Mouse (Mus musculus): Measurements from ENCODE around the gene Angptl2.

Angptl2 gene

DNA sequence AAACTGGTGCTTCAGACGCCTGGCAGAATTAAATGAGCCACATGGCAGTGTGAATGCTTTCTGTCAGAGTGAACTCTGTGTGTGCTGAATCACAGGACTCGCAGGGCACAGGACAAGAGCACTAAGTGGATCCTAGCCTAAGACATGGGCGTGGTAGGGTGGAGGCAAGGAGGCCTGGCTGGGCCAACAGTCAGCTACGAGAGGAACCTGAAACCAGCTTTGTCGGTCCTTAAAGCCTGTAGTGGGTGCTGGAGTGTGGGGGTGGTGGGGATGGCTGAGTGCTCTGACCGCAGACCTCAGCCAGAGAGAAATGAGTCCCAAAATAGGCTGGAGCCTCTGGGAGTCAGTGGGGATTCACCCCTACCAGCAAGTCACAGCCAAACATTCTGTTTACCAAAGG is 12.6 kb upstream of the Angptl2 start:
- no peak for DNase-seq

DNA sequence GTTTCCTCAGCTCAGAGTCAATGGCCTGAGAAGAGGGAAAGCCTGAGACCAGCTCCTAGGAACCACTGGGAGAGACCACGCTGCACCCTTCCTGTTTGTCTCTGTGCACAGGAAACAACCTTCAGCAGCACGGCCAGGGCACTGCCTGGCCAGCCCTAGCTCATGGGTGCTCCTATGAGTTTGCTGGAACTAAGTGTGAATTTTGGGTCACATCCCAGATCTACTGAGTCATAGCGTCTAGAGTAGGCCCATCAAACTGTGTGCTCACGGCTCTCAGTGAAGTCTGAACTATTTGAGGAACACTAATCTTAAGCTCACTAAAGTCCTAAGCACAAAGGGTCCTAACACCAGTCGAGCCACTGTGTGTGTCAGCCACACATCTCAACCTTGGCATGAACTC is 10.9 kb upstream of the Angptl2 start:
- no peak for DNase-seq

DNA sequence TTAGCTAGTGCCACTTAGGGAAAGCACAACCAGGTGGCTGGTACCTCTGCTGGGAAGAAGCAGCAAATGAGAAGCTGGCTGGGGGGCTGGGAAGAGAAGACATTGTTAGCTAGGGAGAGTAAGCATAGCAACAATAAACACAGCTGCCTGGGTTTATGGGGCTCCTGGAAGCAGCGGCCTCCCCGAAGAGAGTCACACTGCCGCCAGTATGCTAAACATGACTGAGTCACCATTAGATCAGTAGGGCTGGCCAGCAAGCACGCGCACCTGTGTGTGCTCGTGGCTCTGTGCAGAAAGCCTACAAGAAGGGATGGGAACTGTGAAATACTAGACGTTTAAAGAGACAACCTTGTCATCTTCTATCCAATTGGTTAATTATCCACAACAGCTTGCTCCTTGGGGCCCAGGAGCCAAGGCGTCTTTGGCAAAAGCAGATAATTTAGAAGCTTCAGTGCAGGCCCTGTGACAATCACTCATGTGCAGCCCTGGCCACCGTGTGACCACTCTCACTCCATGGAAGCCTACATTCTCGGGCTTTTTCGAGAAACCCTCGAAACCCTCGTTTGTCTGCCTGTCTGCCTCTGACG is 9.8 kb upstream of the Angptl2 start:
- DNase-seq: no peak

DNA sequence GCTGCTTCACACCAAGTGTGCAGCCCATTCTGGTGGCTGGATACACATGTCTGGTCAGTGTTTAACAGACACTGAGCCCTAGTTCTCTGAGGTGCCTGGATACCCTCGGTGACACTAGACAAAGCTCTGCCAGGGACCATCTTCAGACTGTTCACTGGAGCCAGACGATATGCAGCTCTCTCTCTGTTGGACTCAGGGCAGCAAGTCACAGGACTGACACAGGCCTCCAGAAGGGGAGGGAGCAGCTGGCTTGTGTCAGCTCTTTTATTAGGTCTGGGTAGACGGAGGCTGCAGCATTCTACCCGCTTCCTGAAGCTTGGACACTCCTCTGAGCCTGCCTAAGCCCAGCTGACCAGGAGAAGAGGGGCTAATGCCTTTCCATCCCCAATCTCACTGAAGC is 8.8 kb upstream of the Angptl2 start:
- DNase-seq: no peak

DNA sequence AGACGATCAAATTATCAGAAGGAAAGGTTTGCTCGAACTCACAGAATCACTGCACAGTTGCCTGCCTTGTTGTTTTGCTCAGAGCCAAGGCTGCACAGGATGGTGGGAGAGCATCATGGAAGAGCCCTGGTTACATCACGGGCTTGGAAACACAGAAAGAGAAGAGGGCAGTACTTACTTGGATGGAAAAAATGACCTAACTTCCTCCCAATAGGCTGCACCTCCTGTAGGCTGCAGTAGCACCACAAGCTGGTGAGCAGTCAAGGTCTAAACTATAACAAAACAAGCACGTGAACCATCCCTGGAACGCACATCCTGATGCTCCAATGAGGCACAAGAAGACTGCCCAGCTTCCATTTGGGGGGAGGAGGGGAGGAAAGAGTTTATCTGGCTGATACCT is 7.7 kb upstream of the Angptl2 start:
- DNase-seq: no peak

DNA sequence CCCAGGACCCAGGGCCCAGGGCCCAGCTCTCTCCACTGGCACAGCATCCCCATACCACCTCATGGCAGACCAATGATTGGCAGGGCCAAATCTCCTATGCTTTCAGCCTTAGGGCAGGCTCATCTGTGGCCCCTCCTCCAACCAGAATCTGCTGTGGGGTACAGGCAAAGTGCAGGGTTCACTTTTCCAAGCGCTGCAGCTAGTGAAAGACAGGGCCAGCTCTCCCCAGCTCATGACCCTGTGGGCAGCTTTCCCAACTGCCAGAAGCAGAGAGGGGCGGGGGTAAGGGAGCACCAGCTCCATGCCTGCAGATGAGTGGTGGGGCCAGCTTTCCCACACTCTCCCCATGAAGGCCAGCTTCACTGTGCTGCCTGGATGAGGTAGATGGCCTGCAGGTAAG is 5.0 kb upstream of the Angptl2 start:
- no peak for DNase-seq

DNA sequence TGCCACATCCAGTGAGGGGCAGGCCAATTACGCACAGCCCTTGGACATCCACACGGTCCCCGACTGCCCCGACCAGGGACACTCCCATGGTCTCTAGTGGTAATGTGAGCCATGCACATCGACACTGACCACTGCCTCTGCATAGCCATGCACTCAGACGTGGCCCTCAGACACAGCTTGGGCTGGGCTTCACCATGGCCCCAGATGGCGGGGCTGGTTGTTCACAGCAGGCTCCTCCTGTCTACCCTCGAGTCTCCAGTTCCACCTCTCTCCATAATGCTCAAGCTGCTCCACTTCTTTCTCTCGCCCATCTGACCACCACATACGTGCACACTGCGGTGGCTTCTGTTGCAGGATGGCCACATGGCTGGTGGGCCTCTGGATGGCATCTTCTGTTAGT is 4.6 kb upstream of the Angptl2 start:
- peak; percentile 58 for DNase-seq

DNA sequence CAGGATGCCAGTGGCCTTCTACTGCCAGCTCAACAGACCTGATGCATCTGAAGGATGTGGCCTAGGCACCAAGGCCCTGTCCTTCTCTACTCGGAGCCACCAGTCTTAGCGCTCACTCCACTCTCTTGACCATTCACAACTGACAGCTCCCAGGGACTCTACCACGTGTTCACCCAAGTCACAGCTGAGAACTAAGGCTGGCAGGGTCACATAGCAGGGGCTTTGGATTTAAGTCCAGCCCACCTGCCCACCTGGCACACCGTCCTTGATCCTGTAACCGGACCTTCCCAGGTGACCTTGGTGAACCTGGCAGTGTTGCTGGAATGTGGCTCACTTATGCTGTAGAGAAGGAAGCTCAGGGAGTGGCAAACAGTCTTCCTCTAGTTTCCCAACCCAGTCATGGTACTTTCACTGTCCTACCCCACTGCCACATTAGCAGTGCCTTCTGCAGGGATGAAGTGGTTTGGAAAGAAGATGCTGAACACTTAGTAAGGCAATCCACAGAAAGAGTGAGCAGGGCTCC is 631 bp upstream of the Angptl2 start:
- DNase-seq: no peak

DNA sequence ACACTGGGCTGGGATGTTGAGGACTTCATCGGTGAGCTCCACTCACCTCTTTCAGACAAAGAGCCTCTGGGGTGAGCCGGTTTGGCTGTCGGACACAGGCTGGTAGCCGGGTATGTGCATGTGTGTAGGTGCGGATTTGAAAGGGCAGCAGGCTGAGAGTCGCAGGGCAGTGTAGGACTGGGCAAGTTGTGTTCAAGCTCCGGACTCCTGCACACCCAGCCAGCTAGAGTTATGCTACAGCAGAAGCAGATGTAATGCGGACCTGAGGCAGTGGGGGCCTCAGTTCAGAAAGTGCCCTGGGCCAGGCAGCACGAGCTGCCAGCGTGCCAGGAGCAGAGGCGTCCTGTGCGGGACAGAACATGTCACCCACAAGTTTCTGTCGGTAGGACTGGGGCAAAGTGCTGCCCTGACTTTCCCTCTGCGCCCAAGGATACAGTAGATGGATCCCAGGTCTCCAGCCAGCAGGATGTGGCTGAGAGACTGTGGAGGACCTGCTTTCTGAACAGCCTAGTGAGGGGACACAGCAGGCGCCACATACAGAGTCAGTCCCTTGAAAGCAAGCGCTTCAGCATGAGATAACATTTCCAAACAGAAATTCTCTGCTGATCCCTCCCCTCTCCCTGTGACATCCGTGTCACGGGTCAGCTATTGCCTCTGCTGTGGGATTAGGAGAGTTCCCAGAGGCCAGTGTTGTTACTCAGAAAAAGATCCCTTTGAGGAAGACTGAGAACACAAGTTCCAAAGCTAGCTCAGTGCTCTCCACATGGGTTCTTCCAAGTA is 966 bp downstream of the Angptl2 start:
- no peak for DNase-seq

DNA sequence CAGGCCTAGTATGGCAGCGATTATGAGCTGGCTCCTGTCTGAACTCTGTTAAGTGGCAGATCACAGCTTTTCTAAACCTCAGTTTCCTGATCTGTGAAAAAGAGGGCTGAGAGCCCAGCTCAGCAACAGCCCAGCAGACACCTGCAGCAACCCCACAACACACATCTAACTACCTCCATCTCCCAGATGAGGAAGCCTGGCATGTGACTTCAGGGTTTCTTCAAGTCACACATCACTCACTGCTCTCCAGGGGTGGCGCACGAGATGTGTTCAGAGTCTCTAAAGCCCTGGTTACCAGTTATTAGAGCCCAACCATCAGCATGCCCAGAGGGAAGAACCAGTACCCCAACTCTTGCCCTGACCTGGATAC is 1.5 kb downstream of the Angptl2 start:
- DNase-seq: no peak

DNA sequence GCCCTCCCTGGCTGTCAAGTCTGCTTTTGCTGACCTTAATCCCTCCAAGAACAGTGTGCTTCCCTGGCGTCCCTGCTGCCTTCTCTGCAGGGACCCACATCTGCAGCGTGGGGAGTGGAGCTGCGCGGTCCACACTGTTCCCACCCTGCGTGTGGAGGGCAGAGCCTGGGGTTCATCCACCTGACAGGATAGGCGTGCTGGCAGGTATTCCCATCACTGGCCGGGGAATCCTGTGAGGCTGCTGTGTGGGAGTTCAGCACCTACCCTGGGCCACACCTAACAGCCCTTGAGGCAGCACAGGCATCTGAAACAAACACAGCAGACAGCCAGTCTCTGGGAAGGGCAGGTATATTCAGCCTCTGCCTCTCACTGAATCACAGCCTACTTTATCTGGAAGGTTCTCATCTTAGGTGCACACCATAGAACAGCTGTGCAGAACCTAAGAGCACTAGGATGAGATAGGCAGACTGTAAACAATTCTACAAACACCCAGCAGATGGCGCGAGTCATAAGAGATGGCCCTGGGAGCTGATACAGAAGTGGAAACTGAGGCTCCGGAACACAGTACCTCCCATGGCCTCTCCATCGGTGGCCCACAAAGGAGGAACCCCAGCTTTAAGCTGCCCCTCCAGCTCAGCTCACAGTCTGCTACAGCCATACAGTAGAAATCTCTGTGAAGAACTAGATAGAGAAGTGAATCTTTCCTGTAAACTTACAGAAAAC is 3.2 kb downstream of the Angptl2 start:
- no peak for DNase-seq

DNA sequence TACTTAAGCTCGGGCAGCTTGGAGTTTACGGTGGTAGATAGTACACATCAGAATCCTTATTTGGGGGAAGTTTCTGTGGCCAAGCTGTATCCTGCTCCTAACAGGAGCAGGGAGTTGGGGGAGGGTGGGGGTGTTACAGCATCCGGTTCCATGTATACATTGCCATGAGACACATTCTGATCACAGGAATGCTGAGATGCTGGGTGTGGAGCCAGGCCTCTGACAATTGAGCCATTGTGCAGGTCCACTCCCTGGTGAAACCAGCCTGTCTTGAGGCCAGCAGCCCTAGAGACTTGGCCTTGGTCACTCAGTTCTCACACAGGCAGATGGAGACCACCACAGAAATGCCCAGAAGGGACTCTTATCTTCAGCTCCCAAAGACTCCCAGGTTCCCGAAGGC is 3.8 kb downstream of the Angptl2 start:
- DNase-seq: no peak

DNA sequence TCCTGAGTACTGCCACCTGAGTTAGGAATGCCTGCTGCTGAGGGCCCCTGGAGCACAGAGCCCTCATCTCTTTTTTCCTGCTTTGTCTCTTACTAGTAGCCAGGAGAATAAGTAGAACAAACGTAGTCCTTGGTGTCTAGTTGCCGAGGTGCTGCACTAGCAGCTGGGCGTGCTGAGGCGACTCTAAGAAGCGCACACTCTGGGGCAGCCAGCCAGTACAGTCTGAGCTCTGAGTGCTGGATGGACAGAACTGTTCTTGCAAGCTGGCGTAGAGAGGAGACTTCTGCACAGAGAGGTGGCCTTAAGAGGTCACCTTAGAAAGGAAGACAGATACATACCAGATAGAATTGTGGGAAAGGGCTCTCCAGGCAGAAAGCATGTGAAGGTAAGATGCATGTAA is 4.4 kb downstream of the Angptl2 start:
- no peak for DNase-seq

DNA sequence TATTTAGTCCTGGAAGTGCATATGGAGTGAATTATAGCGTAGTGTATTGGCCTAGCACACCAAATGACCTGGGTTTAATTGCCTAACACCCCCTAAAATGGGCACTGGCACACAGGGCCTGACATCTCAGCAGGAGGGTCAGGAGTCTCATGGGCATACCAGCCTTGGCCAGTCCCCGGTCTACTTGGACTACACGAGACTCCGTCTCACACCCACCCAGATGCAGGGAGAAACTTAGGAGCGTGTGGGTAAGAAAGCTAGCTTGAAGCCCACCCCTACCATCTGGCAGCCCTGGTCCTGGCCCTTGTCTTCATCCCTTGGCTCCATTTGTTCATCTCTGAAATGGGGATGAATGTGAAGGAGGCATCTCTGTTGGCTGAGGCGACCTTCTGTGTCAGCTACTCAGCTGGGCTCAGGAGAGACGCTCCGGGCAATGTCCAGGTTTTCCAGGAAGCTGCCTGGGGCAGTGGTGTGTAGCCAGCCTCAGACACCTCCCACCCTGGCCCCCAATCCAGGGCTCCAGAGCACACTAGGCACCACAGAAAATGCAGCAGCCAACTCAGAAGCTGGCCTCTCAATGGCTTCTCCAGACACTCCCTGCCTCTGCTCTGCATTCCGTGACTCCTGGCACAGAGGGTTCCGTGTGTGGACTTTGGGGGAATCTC is 4.9 kb downstream of the Angptl2 start:
- no peak for DNase-seq

DNA sequence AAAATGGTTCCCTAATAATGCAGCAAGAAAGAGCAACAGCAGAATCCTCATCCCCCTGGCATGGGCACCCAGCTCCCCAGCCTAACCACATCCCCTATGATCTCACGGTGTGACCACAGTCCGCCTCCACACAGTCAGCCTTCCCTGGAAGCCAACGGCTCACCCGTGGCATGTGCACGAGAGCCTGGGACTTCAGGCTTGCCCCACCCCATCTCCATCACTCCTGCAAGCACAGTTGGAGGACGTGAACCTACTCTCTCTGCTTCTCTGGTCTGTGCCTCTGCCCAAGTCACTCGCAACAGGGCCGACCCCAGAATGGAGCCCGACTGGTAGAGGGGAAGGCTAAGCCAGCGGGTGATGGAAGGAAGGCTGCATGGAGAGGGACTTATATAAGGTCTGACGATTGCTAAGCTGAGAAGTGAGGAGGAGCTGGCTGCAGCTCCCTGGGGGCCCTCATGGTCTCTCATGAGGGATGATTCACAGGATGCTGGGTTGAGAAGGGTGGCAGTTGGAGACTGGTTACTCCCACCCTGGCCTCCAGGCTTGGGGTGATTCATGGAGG is 5.6 kb downstream of the Angptl2 start:
- DNase-seq: no peak

DNA sequence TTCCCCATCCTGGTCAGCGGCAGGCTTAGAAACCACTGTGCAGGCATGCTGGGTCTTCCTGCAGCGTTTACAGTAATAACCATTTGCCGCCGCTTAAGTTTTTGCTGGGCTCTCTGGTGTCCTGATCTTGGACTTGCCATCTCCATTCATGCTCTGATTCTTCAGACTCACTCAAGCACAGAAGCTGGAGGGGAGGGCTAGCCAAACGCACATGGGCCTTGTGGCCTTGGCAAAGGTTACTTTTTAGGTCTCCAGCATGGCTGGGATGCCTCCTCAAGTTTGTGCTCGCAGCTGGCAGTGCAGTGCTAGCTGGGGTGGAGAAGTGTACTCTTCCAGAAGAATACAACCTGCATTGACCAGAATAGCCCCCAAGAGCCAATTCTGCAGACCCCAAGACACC is 6.6 kb downstream of the Angptl2 start:
- no peak for DNase-seq

DNA sequence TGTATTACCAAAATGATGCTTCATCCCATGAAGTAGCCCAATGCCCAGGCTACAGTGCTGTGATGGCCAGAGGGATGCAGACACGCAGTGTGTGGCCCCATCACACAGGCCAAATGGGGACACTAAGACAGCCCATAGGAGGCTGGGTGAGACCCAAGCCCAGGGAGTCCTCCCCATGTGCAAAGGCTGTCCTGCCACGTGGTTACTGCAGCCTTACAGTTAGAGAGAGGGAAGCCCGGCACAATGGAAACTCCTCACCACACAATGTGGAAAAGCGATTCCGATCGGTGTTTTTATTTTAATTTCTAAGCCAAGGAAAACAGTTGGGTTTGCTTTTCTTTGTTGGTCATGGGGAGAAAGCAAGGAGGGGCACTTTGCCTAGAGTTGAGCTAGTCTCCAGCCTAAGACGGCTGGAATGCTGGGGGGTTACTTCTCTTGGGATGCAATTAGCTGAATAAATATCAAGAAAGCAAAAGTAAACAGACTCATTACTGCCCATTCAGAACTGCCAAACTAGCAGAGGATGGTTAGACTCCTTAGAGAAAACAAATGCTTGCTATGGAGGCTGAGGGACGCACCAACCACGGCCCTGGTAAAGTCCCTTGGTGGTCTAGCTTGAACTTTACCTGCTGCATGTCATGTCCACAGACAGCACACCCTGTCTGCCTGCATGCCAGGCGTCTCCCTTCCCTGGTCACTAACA is 7.9 kb downstream of the Angptl2 start:
- DNase-seq: no peak

DNA sequence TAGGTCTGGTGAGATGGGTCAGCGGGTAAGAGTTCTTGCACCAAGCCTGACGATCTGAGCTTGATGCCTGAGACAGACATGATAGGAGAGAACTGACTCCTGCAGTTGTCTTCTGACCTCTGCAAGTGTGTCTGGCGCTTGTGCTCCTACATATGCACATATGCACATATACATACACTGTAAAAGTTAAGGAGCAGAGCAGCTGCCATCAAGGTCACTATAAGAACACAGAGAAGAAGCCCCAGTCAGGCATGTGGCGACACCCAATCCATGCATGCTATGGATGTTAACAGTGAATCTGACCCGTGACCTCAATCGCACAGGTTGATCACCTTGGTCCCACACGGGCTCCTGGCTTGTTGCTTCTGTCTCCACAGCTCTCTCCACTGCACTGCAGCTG is 10.1 kb downstream of the Angptl2 start:
- no peak for DNase-seq

DNA sequence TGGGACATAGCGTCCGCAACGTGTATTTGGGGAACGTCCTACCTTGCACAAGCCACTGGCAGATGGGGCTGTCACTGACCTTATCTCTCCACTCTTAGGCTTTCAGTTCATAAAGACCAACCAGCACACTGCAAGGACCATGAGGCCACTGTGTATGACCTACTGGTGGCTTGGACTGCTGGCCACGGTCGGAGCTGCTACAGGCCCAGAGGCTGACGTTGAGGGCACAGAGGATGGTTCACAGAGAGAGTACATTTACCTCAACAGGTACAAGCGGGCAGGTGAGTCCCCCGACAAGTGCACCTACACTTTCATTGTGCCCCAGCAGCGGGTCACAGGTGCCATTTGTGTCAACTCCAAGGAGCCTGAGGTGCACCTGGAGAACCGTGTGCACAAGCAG is 12.2 kb downstream of the Angptl2 start:
- no peak for DNase-seq

DNA sequence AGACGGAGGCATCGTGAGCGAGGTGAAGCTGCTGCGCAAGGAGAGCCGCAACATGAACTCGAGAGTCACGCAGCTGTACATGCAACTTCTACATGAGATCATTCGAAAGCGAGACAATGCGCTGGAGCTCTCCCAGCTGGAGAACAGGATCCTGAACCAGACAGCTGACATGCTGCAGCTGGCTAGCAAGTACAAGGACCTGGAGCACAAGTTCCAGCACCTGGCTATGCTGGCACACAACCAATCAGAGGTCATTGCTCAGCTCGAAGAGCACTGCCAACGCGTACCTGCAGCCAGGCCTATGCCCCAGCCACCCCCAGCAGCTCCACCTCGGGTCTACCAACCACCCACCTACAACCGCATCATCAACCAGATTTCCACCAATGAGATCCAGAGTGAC is 12.7 kb downstream of the Angptl2 start:
- DNase-seq: no peak

DNA sequence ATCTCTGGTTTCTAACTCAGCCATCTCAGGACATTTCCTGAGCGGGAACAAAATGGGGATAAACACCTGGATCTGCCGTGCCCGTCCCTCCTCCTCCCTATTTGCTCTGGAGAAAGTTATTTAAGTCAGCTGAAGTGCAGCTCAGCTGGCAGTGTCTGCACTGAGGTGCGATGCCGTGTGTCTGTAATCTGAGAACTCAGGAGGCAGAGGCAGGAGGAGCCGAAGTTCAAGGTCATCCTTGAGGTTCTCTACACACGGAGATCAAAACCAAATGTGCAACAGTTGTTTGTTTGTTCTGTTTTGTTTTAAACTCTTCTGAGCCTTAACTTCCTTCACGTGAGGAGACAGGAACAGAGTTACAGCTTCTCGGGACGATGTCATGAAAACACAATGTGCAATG is 14.8 kb downstream of the Angptl2 start:
- DNase-seq: no peak

DNA sequence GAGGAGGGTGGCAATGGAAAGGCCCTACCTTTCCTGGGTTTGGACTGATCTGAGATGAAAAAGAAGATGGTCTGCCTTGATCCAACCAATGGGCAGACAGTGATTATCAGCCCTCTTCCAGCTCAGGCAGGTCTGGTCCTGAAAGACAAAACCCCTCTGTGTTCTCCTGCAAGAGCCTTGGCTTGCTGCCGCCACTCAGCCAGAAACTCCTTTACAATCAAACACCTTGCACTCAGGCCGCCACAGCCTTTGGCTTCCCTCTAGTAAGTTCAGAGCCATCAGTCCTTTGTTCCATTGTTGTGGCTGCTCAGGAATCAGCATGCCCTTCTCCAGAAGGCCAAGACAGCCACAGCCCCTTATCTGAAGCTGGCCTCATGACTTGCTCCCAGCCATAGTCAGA is 15.9 kb downstream of the Angptl2 start:
- DNase-seq: no peak
